Mouse (Mus musculus) erythroblast, embryonic 14.5 days (primary cell): ENCODE measurements around the gene Ip6k3.

Experiments used
- GATA1 ChIP-seq: IDR thresholded peaks from 2 replicates; pipeline ENCODE4 v1.6.1; 2012; ENCODE audit warnings: low read length, inconsistent platforms, mixed read lengths
- TAL1 ChIP-seq: IDR thresholded peaks from 3 replicates; pipeline ENCODE4 v1.6.1; 2012; ENCODE audit warnings: low read length, inconsistent platforms, mixed read lengths

DNA sequence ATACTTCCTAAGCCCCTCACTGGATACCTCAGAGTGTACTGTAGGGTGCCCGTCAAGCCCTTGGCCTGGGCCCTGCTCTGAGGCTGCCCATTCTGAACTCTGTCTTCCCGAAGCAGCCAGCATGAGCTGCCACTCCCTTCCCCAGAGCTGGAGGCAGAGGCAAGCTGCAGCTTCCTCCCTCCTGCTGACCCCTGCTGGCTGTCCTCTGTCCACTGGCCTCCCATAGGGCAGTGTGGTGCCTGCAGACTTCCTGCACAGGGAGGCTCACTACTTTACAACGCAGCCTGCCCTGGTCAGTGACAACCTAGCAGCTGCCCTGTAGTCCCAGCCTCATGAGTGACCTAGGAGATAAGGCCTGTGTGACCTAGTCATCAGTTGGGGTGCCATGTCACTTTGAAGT lies 14.1 kb upstream of the Ip6k3 start:
- no peak for TF ChIP-seq GATA1
- no peak for TF ChIP-seq TAL1
